Mouse (Mus musculus) bone marrow, adult 2 months (tissue): ENCODE data around the gene Tgfbr3.

ENCODE experiments used
- CTCF ChIP-seq: fragments of 200-500 bp; IDR thresholded peaks from 2 replicates; pipeline ENCODE4 v1.5.1; 2011; ENCODE audit warnings: low read length, control low read depth; ENCODE audit not compliant: control insufficient read depth, insufficient read depth
- POLR2A ChIP-seq: fragments of 200-500 bp; IDR thresholded peaks from 2 replicates; pipeline ENCODE4 v1.6.1; 2011; ENCODE audit warnings: low read depth, mild to moderate bottlenecking, control low read depth, low read length, borderline replicate concordance; ENCODE audit not compliant: control insufficient read depth

GRCm38 (mm10) chr5:107287254-107287907 lies 2.0 kb downstream of the Tgfbr3 start:
- TF ChIP-seq POLR2A: no peak
- no peak for TF ChIP-seq CTCF
